Mouse (Mus musculus) embryo, embryonic 10.5 days (tissue): ENCODE data around the gene Alkbh3.

Experiments used
- DNase-seq: peaks from one replicate; pipeline ENCODE4 v3.0.0-alpha.2; 2015; ENCODE audit warnings: low spot score

Alkbh3 gene

GRCm38 (mm10) chr2:93954781-93955578 is 55.6 kb downstream of the Alkbh3 start:
- peak; percentile 39 for DNase-seq

DNA sequence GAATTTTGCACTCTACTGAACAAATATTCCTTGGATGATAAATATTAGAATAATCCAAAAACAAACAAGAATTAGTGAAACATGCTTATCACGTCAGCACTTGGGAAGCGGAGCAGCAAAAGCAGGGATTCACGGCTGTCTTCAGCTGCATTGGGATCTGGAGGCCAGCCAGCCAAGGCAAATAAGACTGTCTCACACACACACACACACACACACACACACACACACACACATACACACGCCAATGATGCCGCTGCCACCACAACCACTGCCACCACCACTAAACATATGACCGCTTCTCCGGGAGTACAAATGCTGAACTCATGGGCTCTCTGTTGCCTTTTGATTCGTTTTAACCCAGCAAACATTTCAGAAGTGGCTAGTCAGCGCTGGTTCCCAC is 56.9 kb downstream of the Alkbh3 start:
- DNase-seq, result no peak

GRCm38 (mm10) chr2:93946976-93947375 is 63.6 kb downstream of the Alkbh3 start:
- no peak for DNase-seq

DNA sequence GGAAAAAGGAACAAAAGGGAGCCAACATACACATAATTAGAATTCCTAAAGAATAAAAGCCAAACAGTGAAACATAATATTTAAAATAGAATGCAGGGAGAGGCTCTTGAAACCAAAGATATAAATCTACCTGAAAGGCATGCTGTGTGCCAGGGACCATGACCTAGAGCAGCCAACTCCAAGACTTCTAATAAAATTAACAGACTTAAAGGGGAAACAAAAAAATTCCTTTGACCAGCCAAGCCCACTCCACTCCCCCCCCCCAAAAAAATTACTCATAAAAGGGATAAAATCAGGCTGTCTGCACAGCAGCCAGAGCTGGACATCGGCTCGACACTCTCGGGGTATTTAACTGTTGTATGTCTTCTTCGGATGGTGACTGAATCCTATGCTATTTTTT is 65.8 kb downstream of the Alkbh3 start:
- no peak for DNase-seq

DNA sequence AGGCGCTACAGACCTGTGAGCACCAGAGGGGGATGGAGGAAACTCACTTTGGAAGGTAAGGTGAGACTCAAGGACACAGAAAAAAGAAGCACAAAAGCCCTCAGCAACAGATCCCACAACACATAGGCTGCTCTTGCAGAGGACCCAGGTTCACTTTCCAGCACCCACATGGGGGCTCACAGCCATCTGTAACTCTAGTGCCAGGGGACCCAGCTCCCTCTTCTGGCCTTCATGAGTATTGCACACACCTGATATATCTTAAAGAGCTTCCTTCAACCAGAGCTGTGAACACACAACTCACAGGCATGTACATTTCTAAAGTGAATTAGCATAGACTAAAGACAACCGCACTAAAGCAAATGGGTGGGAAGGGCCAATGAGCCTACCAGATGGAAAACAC is 66.5 kb downstream of the Alkbh3 start:
- no peak for DNase-seq

GRCm38 (mm10) chr2:93941670-93942069 is 68.9 kb downstream of the Alkbh3 start:
- DNase-seq, result no peak

GRCm38 (mm10) chr2:93938534-93938933 is 72.1 kb downstream of the Alkbh3 start:
- no peak for DNase-seq
